Mouse (Mus musculus) retina, adult 2 months (tissue): Measurements from ENCODE around the gene Antxrl.

Experiments used
- DNase-seq: peaks from one replicate; pipeline ENCODE4 v3.0.0-alpha.2; 2012; ENCODE audit warnings: low read depth, low spot score

Gene Antxrl

GRCm38 (mm10) chr14:34103855-34104254 is 51.3 kb downstream of the Antxrl start:
- DNase-seq, result no peak

- peak; percentile 58 for DNase-seq
These were observed 52.4 kb downstream of the Antxrl start for GRCm38 (mm10) chr14:34104892-34105291.

GRCm38 (mm10) chr14:34106389-34107062 is 54.0 kb downstream of the Antxrl start:
- no peak for DNase-seq

- no peak for DNase-seq
These were observed 55.1 kb downstream of the Antxrl start for GRCm38 (mm10) chr14:34107594-34107993.

- no peak for DNase-seq
These were observed 61.8 kb downstream of the Antxrl start for GRCm38 (mm10) chr14:34114311-34114710.

- DNase-seq, result no peak
These were observed 66.7 kb downstream of the Antxrl start for GRCm38 (mm10) chr14:34119046-34119723.

GRCm38 (mm10) chr14:34120016-34120910 is 67.8 kb downstream of the Antxrl start:
- DNase-seq, result no peak

GRCm38 (mm10) chr14:34120923-34121351 is 68.4 kb downstream of the Antxrl start:
- DNase-seq, result no peak

GRCm38 (mm10) chr14:34121691-34122090 is 69.2 kb downstream of the Antxrl start:
- no peak for DNase-seq
